Mouse (Mus musculus) 3T3-L1 (cell line): ENCODE measurements around the gene Amdhd2.

Experiments
- DNase-seq: peaks from one replicate; pipeline ENCODE4 v3.0.0-alpha.2; 2015; ENCODE audit warnings: low read depth, low spot score

The Amdhd2 gene

GRCm38 (mm10) chr17:24163176-24163962 is at the start of gene Amdhd2:
TSS of gene Amdhd2 (minus strand) at chr17:24163766.
- peak; percentile 98 for DNase-seq

GRCm38 (mm10) chr17:24213186-24213585 is 49.6 kb upstream of the Amdhd2 start:
- no peak for DNase-seq

- DNase-seq = no peak
Observed at GRCm38 (mm10) chr17:24212441-24213018, 49.0 kb upstream of the Amdhd2 start.

GRCm38 (mm10) chr17:24211631-24212440 is 48.3 kb upstream of the Amdhd2 start:
- no peak for DNase-seq

GRCm38 (mm10) chr17:24210591-24210990 is 47.0 kb upstream of the Amdhd2 start:
- DNase-seq = no peak

GRCm38 (mm10) chr17:24209916-24210240 is 46.3 kb upstream of the Amdhd2 start:
- DNase-seq = no peak

- no peak for DNase-seq
Observed at GRCm38 (mm10) chr17:24209043-24209915, 45.7 kb upstream of the Amdhd2 start, which contains the start of gene Ntn3. TSS of gene Ntn3 (minus strand) at chr17:24209531.

GRCm38 (mm10) chr17:24208641-24209042 is 45.1 kb upstream of the Amdhd2 start:
- DNase-seq = no peak

GRCm38 (mm10) chr17:24207768-24208640 is 44.4 kb upstream of the Amdhd2 start:
- DNase-seq = no peak

DNA sequence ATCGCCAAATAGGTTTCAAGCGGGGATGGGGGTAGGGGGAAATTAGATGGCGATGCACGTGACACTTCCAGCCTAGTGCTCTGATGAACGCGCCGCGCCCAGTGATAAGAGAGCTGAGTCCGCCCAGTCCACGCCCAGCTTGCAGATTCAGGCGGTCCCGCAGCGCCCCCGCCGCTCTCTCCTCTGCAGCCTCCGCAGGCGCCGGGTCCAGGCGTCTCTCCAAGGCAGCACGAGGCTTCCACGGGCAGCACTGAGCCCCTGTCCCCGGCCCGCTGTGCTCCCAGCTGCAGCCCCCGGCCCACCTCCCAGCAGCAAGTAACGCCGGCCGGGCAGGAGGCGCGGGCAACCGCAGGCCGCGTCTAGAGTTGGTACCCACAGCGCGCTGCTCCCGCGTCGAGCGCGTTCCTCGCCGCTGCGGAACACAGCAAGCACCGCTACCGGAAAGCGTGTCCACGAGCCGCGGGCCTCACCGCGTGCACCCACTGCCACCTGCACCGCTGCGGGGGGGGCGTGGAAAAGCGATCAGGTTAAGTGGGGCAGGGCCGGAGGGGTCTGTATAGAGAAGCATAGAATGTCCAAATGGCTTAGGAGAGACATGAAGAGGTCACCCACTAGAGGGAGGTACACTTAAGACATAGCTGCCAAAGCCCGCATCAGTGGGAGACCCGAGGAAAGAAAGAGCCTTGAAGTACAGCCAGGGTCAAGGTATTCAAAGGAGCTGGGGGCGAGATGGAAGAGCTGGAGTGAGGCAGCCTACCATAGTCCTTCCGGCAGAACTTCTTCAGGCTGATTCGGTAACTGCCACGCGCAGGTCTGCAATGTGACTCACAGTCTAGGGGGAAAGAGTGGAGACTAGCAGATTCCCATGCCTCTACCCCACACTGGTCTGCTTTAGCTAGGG is 43.1 kb upstream of the Amdhd2 start:
- no peak for DNase-seq

DNA sequence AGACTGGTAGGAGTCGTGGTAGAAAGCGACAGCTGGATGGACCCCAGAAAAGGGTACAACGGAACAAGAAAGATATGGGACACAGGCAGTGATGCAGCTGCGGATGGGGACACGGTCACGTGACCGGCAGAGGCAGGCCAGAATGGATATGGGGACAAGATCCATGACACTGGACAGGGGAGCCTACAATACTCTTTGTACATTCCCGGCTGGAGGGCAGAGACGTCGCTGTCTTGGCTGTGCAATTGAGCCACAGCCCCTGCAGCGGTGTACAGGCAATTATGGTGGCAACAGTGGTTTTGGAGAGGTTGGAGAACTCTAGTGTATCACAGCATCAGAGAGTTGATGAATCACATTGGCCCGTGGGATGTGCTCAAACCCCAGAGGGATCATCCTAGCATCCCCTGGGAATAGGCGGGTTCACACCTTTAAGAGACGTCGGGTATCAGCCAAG is 42.4 kb upstream of the Amdhd2 start:
- DNase-seq = no peak

- DNase-seq = peak; percentile 83
Observed at GRCm38 (mm10) chr17:24205284-24205888, 41.8 kb upstream of the Amdhd2 start, which contains the start of gene Tbc1d24. TSS of gene Tbc1d24 (minus strand) at chr17:24205562.

DNA sequence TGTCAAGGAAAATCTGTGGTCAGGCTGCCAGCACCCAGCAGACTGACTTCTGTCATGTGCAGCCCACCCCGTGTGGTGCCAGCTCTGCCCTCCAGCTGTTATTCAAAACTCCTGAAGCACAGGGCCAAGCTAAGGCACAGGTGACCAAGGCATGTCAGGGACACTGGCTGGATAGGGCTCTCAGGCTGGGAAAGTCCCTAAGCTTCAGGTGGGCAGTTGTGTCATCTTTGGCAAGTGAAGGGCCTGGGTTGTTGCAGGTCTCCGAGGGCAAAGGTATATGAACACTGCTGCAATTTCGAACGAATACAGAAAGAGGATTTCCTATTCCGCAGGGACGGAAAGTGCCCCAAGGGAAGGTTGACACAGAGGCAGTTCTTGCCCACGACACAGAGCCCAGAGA is 41.3 kb upstream of the Amdhd2 start:
- DNase-seq = peak; percentile 36

GRCm38 (mm10) chr17:24203611-24204534 is 40.3 kb upstream of the Amdhd2 start:
- DNase-seq = no peak

DNA sequence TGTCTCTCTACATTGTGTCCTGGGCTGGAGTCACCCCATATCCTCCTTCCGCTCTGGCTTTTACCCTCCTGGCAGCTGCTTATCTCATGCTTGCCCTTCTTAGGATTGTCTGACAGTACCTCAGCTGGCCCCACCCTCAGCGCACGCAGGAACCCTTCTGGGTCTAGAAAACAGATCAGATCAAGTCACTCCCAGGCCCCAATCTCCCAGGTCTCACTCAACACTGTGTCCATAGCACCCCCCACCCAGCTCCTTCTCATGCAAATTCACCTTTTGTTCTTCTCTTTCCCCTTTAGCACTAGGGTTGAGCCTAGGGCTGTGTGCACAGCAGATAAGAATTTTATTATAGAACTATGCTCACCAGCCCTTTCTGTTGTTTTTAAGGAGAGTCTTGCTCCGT is 39.5 kb upstream of the Amdhd2 start:
- DNase-seq = no peak

GRCm38 (mm10) chr17:24201092-24201491 is 37.5 kb upstream of the Amdhd2 start:
- DNase-seq = no peak

DNA sequence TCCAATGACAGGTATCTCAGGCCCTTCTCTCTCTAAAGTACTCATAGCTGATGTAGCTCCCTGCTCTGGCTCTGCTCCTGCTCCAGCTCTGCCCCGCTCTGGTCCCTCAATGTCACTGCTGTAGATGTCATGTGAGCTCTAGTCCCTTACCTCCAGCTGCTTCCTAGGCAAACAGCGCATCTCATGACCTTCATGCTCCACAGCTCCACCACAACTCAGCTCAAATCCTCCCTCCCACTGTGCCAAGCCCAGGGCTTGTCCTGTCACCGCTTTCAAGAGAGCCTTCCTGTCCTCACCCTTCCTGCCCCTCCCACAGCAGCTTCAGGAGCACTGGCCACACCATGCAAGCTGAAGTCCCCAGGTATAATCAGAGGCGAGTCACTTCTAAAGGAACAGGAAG is 36.2 kb upstream of the Amdhd2 start:
- DNase-seq = no peak

DNA sequence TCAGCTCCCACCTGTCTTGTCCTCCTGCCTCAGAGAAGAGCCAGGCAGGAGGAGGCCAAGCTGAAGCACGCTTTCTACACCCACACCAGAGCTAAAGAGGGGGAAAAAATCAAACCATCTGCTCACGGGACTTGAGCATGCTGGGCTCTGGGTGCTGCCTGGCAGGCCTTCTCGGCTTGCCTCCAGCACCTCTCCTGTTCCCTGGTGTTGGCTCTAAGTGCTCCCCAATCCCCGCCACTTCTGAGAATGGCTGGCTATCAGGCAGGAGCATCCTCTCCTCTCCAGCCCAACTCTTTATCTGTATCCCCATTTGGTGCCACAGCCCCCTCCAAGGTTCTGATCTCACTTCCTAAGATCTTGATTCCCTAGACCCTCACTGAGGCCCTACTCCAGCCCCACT is 35.7 kb upstream of the Amdhd2 start:
- DNase-seq = no peak
